In the genomic region with DNA sequence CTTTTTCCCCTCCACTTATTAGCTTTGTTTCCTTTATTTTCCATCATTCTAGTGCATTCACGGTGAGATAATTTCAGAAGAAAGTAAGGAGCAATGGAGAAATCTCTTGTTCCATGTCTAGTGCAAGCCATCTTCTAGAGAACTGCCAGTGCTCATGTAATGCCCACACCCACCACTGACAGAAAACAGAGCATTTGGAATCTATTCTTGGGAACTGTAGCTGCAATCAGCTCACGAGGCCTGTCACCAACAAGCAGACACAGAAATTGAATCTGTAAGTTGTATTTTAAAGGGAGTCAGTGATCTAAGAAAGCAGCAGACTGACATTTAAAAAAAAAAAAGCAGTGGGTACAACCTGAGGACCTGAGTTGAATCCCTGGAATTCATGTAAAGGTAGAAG, we compare ENCODE assay signal across 15 mouse cellular contexts.
DNase-seq lines count a peak whose midpoint lies in the region; ATAC-seq and TF ChIP-seq lines count a peak whose summit lies in the region.
"Had no signal": no experiment of that assay in that cellular context is flagged by ENCODE, and none has a peak within 500 bp of the region (broad histone marks: within the 10 kb centered on the region; RNA-seq: fewer than 3 reads in every experiment).

No protein-coding gene starts in this region.

- TF ChIP-seq CTCF in thymus, adult 2 months (IDR thresholded peaks at IDR 0.05; ENCODE audit: borderline replicate concordance, control insufficient read depth, extremely low read depth, insufficient read depth, low read length, poor library complexity), result no peak

- H3K9me3 ChIP-seq in heart, embryonic 11.5 days (replicated peaks; ENCODE audit: control insufficient read depth, low read length), result no peaks in the 10 kb centered on the region
- H3K9me3 ChIP-seq in heart, embryonic 15.5 days (replicated peaks), result no peaks in the 10 kb centered on the region
- H3K9me3 ChIP-seq: embryonic facial prominence, embryonic 12.5 days; midbrain, embryonic 10.5 days had no signal

- H3K9ac ChIP-seq in heart, embryonic 11.5 days (ENCODE audit: low read depth, low read length), result no peak overlapping the region
- no peak overlapping the region for H3K9ac ChIP-seq in heart, embryonic 15.5 days
- H3K9ac ChIP-seq: embryonic facial prominence, embryonic 12.5 days had no signal

- no peak overlapping the region for H3K4me2 ChIP-seq in heart, embryonic 11.5 days
- H3K4me2 ChIP-seq in heart, embryonic 15.5 days, result no peak overlapping the region
- H3K4me2 ChIP-seq: embryonic facial prominence, embryonic 12.5 days had no signal

- H3K4me1 ChIP-seq in heart, embryonic 11.5 days (ENCODE audit: control insufficient read depth, insufficient read depth, low read length), result peaks cover 3% of the 10 kb centered on the region; the same call in 1 of the 2 replicates
- H3K4me1 ChIP-seq in heart, embryonic 15.5 days (replicated peaks), result peaks cover 6% of the 10 kb centered on the region; the same call in 1 of the 2 replicates
- no peaks in the 10 kb centered on the region for H3K4me1 ChIP-seq in thymus, adult 2 months (replicated peaks; ENCODE audit: control insufficient read depth, insufficient read depth, low read length)
- H3K4me1 ChIP-seq: embryonic facial prominence, embryonic 12.5 days; midbrain, embryonic 10.5 days had no signal

- peak overlapping the region; percentile 70 for H3K27ac ChIP-seq in heart, embryonic 11.5 days (ENCODE audit: low read depth, low read length)
- H3K27ac ChIP-seq in heart, embryonic 15.5 days, result peak overlapping the region; percentile 85
- no peak overlapping the region for H3K27ac ChIP-seq in thymus, adult 2 months (ENCODE audit: control insufficient read depth, insufficient read depth, low read length)
- H3K27ac ChIP-seq: embryonic facial prominence, embryonic 12.5 days; midbrain, embryonic 10.5 days had no signal

- H3K36me3 ChIP-seq in heart, embryonic 11.5 days (ENCODE audit: control insufficient read depth, insufficient read depth, low read length), result no peaks in the 10 kb centered on the region
- H3K36me3 ChIP-seq in heart, embryonic 15.5 days, result no peaks in the 10 kb centered on the region
- H3K36me3 ChIP-seq in thymus, adult 2 months (ENCODE audit: control insufficient read depth, insufficient read depth, low read length), result no peaks in the 10 kb centered on the region
- H3K36me3 ChIP-seq: embryonic facial prominence, embryonic 12.5 days; midbrain, embryonic 10.5 days had no signal

- no peak overlapping the region for H3K4me3 ChIP-seq in heart, embryonic 11.5 days (ENCODE audit: low read depth, low read length)
- H3K4me3 ChIP-seq in heart, embryonic 15.5 days, result no peak overlapping the region
- no peak overlapping the region for H3K4me3 ChIP-seq in thymus, adult 2 months (ENCODE audit: control insufficient read depth, insufficient read depth, low read length)
- H3K4me3 ChIP-seq: embryonic facial prominence, embryonic 12.5 days; midbrain, embryonic 10.5 days had no signal

- DNase-seq in layer of hippocampus, adult 11-12 months (ENCODE audit: low spot score), result peak; percentile 34
- DNase-seq in layer of hippocampus, postnatal 10 days (ENCODE audit: low spot score in 2 of 2), result no peak
- peak; percentile 40 to 87 for DNase-seq in left cerebral cortex, postnatal 25 days (ENCODE audit: low spot score in 2 of 2)
- DNase-seq in thymus, adult 2 months, result no peak
- DNase-seq: adrenal gland, adult 2 months; cerebellum, adult 2 months; kidney, adult 2 months; kidney, postnatal 4 days; thymus, adult 18-20 months had no signal

- WGBS in heart, embryonic 11.5 days (ENCODE audit: insufficient replicate concordance), result 41% methylated on average over 2 of the region's 2 CpGs
- 33% methylated on average over 2 of the region's 2 CpGs for WGBS in heart, embryonic 15.5 days
- 93% methylated on average over 2 of the region's 2 CpGs for WGBS in thymus, adult 2 months

- intact Hi-C loops in left cerebral cortex, postnatal 25 days (cut with DNase I), result no loop called here

- no peak for ATAC-seq in heart, embryonic 11.5 days (replicated peaks; ENCODE audit: insufficient number of reproducible peaks, low FRiP score, low TSS enrichment)
- ATAC-seq in heart, embryonic 15.5 days (replicated peaks; ENCODE audit: insufficient number of reproducible peaks, insufficient read depth, low FRiP score, low read depth), result peak; percentile 58
- ATAC-seq in inflammation-experienced regulatory T-cells, adult 6 months, result no peak
- ATAC-seq: hindbrain, embryonic 16.5 days had no signal

- no peak for TF ChIP-seq POLR2A in thymus, adult 2 months (IDR thresholded peaks at IDR 0.05; ENCODE audit: control insufficient read depth, extremely low read depth, insufficient read depth, low read length, poor library complexity)

- H3K27me3 ChIP-seq in heart, embryonic 11.5 days (ENCODE audit: control insufficient read depth, insufficient read depth, low read length), result no peaks in the 10 kb centered on the region
- no peaks in the 10 kb centered on the region for H3K27me3 ChIP-seq in heart, embryonic 15.5 days
- no peaks in the 10 kb centered on the region for H3K27me3 ChIP-seq in thymus, adult 2 months (ENCODE audit: control insufficient read depth, insufficient read depth, low read length)
- H3K27me3 ChIP-seq: embryonic facial prominence, embryonic 12.5 days had no signal

Comparison
In these comparisons a context has a peak if more than half of its experiments do, and no peak if none do; other contexts are left out.
1. DNase-seq: peak in layer of hippocampus, adult 11-12 months (single experiment) and left cerebral cortex, postnatal 25 days (2 of 2); none in layer of hippocampus, postnatal 10 days (0 of 2) and thymus, adult 2 months (single experiment).